Mouse (Mus musculus): ENCODE data around the gene Wscd1. TPM values are rescaled to one million over a fixed set of nuclear protein-coding genes. Genes with fewer than 3 reads are reported as not detected.

The Wscd1 gene
- polyA plus RNA-seq, 1 experiment from 2014 or later, result 4.8 TPM

DNA sequence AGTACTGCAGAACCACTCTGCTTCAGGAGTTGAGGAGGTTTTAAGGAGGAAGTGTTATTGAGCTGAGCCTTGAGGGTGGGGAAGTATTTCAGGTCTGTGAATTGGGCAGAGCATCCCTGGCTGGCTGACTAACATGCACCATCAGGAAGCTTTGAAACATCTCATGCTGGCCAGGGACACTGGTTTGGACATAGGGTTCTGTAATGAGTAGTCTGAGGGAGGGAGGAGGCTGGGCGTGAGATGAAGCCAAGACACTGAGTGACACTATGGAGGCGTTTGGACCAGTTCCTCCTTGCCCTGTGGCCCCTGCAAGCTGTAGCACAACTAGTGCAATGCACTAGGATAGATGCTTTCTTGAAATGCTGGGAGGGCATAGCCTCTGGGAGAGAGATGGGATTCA is 5.4 kb downstream of the Wscd1 start:
- Histone ChIP-seq H3K9ac (no peak overlapping the region), H3K27ac (no peak overlapping the region), H3K9me3 (replicated peaks) (no peaks in the 10 kb centered on the region), H3K36me3 (no peaks in the 10 kb centered on the region), H3K27me3 (peaks cover 38% of the 10 kb centered on the region), H3K4me3 (no peak overlapping the region), H3K4me2 (no peak overlapping the region), H3K4me1 (replicated peaks) (peaks cover 11% of the 10 kb centered on the region)
- 35% methylated on average over 2 of the region's 2 CpGs for WGBS
- ATAC-seq (replicated peaks; ENCODE audit: insufficient number of reproducible peaks, insufficient read depth, low FRiP score, low read depth), result no peak

GRCm38 (mm10) chr11:71756325-71756724 is 6.6 kb downstream of the Wscd1 start:
- H3K4me3 ChIP-seq, result no peak overlapping the region
- H3K36me3 ChIP-seq, result no peaks in the 10 kb centered on the region
- peaks cover 26% of the 10 kb centered on the region for H3K27me3 ChIP-seq
- H3K9me3 ChIP-seq (replicated peaks), result no peaks in the 10 kb centered on the region
- H3K9ac ChIP-seq, result no peak overlapping the region
- H3K4me2 ChIP-seq, result no peak overlapping the region
- no peak for ATAC-seq (replicated peaks; ENCODE audit: insufficient number of reproducible peaks, insufficient read depth, low FRiP score, low read depth)
- 49% methylated on average over 3 of the region's 3 CpGs for WGBS
- peaks cover 1% of the 10 kb centered on the region for H3K4me1 ChIP-seq (replicated peaks)
- no peak overlapping the region for H3K27ac ChIP-seq

- no peak for ATAC-seq (replicated peaks; ENCODE audit: insufficient number of reproducible peaks, insufficient read depth, low FRiP score, low read depth)
- no peaks in the 10 kb centered on the region for H3K4me1 ChIP-seq (replicated peaks)
- H3K27ac ChIP-seq, result no peak overlapping the region
- WGBS, result 48% methylated on average over 21 of the region's 21 CpGs
- H3K4me3 ChIP-seq, result no peak overlapping the region
- H3K36me3 ChIP-seq, result no peaks in the 10 kb centered on the region
- H3K9me3 ChIP-seq (replicated peaks), result no peaks in the 10 kb centered on the region
- H3K4me2 ChIP-seq, result no peak overlapping the region
- peaks cover 5% of the 10 kb centered on the region; the same call in 1 of the 2 replicates for H3K27me3 ChIP-seq
- no peak overlapping the region for H3K9ac ChIP-seq
These were observed 8.7 kb downstream of the Wscd1 start for GRCm38 (mm10) chr11:71758211-71759110.

DNA sequence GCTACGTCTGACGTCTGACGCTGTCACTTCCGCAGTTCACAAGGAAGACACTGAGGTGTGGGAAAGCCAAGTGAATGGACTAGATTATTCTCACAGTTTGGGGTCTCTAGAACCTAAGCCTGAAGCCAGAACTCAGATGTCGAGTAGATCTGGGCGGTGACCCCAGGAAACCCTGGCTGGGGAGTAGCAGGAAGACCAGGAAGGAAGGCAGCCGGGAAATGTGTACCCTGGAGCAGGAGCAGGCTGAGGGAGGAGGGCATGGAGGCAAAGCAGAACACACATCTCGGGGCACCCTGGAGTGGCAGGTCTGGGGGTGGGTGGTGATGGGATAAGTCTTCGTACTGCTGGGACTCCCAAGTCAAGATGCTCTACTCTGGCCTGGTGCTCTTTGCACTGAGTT is 11.3 kb downstream of the Wscd1 start:
- H3K4me3 ChIP-seq, result no peak overlapping the region
- WGBS, result 67% methylated on average over 9 of the region's 9 CpGs
- no peak overlapping the region for H3K27ac ChIP-seq
- no peak overlapping the region for H3K4me2 ChIP-seq
- no peaks in the 10 kb centered on the region for H3K36me3 ChIP-seq
- no peaks in the 10 kb centered on the region for H3K4me1 ChIP-seq (replicated peaks)
- peaks cover 2% of the 10 kb centered on the region; the same call in 1 of the 2 replicates for H3K27me3 ChIP-seq
- ATAC-seq (replicated peaks; ENCODE audit: insufficient number of reproducible peaks, insufficient read depth, low FRiP score, low read depth), result no peak
- no peak overlapping the region for H3K9ac ChIP-seq
- H3K9me3 ChIP-seq (replicated peaks), result no peaks in the 10 kb centered on the region

DNA sequence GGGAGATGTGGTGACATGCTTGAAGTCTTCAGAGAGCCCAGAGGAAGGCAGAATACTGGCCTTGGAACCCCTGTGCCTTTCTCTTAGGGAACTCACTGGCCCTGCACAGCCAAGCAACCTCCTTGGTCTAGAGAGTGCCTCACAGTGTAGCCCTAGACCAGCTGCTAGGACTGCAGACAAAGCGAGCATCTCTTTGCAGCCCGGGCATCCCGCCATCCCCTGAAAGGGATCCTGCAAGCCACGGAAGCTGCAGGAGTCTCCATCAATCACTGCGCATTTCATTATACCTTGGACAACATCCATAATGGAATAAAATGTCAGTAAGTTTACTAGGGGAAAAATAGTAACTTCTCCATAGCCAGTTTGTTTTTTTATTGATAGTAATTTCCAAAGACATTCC is 13.4 kb downstream of the Wscd1 start:
- Histone ChIP-seq H3K4me2 (no peak overlapping the region), H3K27ac (no peak overlapping the region), H3K4me1 (replicated peaks) (no peaks in the 10 kb centered on the region), H3K4me3 (no peak overlapping the region), H3K9ac (no peak overlapping the region), H3K9me3 (replicated peaks) (no peaks in the 10 kb centered on the region), H3K36me3 (no peaks in the 10 kb centered on the region), H3K27me3 (peaks cover 2% of the 10 kb centered on the region; the same call in 1 of the 2 replicates)
- 35% methylated on average over 5 of the region's 5 CpGs for WGBS
- ATAC-seq (replicated peaks; ENCODE audit: insufficient number of reproducible peaks, insufficient read depth, low FRiP score, low read depth), result no peak; the same call in 1 of the 2 replicates

DNA sequence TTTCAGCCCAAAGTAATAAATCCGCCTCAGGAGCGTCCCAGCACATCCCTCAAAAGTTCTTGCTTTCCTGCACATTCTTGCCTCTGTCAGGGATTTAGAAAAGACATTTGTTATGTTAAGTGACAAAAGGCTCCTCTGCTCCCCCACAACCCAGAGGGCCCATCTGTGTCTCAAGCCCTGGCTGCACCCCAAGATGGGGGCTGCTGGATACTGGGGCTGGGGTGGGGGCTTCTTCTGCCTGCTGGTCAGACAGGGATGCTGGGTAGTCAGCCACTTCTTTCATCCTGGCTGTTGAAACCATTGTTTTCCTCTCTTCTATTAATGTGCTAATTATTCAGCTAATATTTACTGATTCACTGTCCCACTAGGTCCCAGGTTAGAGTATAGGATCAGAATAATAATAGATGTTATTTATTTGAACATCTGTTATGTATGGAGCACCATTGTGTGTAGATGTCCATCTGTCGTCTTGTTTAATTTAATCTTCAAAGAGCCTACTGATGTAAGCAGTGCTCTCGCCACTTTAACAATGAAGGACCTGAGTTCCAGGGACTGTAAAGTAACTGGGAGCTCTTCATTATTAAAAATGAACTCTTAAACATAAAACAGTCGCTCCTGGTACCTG is 14.0 kb downstream of the Wscd1 start:
- Histone ChIP-seq H3K36me3 (no peaks in the 10 kb centered on the region), H3K9ac (no peak overlapping the region), H3K27ac (no peak overlapping the region), H3K27me3 (peaks cover 2% of the 10 kb centered on the region; the same call in 1 of the 2 replicates), H3K4me2 (no peak overlapping the region), H3K9me3 (replicated peaks) (no peaks in the 10 kb centered on the region), H3K4me1 (replicated peaks) (no peaks in the 10 kb centered on the region), H3K4me3 (no peak overlapping the region)
- no peak for ATAC-seq (replicated peaks; ENCODE audit: insufficient number of reproducible peaks, insufficient read depth, low FRiP score, low read depth)
- 53% methylated on average over 5 of the region's 5 CpGs for WGBS

DNA sequence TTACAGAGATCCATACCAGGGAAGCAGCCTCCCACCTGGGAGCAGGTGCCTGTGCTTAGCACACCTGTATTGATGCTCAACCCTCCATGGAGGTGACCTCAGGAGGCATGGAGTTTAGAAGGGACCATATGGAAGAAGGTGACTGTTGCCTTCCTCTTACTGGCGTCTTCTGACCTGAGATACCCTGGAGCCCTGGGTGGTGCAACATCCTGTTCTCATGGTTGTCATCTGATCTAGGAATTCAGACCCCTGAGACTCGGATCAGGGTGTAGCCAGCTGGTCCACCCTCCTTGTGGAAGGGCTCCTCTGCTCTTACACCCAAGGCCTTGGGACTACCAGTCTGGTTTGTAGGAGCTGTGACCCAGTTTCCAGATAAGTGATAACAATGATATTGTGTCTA is 15.0 kb downstream of the Wscd1 start:
- no peak overlapping the region for H3K4me2 ChIP-seq
- H3K4me3 ChIP-seq, result no peak overlapping the region
- H3K36me3 ChIP-seq, result no peaks in the 10 kb centered on the region
- H3K9me3 ChIP-seq (replicated peaks), result no peaks in the 10 kb centered on the region
- 60% methylated on average over 2 of the region's 2 CpGs for WGBS
- no peak for ATAC-seq (replicated peaks; ENCODE audit: insufficient number of reproducible peaks, insufficient read depth, low FRiP score, low read depth)
- H3K4me1 ChIP-seq (replicated peaks), result no peaks in the 10 kb centered on the region
- peaks cover 2% of the 10 kb centered on the region; the same call in 1 of the 2 replicates for H3K27me3 ChIP-seq
- H3K9ac ChIP-seq, result no peak overlapping the region
- no peak overlapping the region for H3K27ac ChIP-seq

DNA sequence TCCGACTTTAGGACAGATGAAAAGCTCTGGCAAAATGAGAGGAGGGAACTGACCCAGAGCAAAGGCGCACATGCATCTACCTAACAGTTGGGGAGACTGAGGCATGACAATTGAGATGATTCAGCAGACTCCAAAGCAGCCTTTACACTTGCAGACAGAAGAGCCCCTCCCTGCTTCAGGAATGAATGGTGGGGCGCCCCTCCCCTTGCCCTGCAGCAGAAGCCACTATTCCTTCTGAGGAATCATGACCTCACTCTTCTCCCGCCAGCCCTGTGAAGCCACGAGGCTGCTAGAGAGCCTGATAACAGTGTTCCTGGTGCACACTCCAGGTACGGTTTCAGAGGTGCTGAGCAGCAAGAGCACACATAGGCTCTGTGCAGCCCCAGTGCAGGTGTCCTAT is 15.6 kb downstream of the Wscd1 start:
- peaks cover 2% of the 10 kb centered on the region; the same call in 1 of the 2 replicates for H3K27me3 ChIP-seq
- H3K9me3 ChIP-seq (replicated peaks), result no peaks in the 10 kb centered on the region
- H3K4me1 ChIP-seq (replicated peaks), result no peaks in the 10 kb centered on the region
- WGBS, result 40% methylated on average over 6 of the region's 6 CpGs
- H3K9ac ChIP-seq, result no peak overlapping the region
- no peak for ATAC-seq (replicated peaks; ENCODE audit: insufficient number of reproducible peaks, insufficient read depth, low FRiP score, low read depth)
- no peaks in the 10 kb centered on the region for H3K36me3 ChIP-seq
- no peak overlapping the region for H3K4me3 ChIP-seq
- no peak overlapping the region for H3K4me2 ChIP-seq
- no peak overlapping the region for H3K27ac ChIP-seq

DNA sequence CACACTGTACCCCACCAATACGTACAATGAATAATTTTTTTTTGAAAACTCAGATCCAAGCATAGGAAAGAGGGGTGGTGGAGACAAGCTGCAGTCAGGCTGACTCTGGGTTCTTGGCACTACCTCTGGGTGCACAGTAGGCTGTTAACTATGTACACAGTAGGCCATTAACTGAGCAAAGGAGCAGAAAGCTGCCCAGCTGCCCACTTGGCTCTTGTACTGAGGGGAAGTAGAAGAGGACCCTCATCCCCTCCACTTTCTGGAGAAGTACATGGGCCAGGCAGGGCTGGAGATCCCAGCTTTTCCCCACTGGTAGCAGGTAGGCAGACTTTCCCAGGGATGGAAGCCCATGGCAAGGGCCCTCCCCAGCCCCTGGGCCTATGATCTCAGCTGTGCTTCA is 16.7 kb downstream of the Wscd1 start:
- Histone ChIP-seq H3K4me2 (no peak overlapping the region), H3K27ac (no peak overlapping the region), H3K36me3 (no peaks in the 10 kb centered on the region), H3K9me3 (replicated peaks) (no peaks in the 10 kb centered on the region), H3K4me3 (no peak overlapping the region), H3K4me1 (replicated peaks) (no peaks in the 10 kb centered on the region), H3K9ac (no peak overlapping the region), H3K27me3 (peaks cover 2% of the 10 kb centered on the region; the same call in 1 of the 2 replicates)
- ATAC-seq (replicated peaks; ENCODE audit: insufficient number of reproducible peaks, insufficient read depth, low FRiP score, low read depth), result no peak
- WGBS, result 83% methylated on average over 1 of the region's 1 CpGs

- H3K9ac ChIP-seq, result no peak overlapping the region
- ATAC-seq (replicated peaks; ENCODE audit: insufficient number of reproducible peaks, insufficient read depth, low FRiP score, low read depth), result no peak
- H3K4me1 ChIP-seq (replicated peaks), result 0 out of 2 replicates have a peak, but pooled peaks cover 3% of the 10 kb centered on the region
- H3K9me3 ChIP-seq (replicated peaks), result no peaks in the 10 kb centered on the region
- H3K4me3 ChIP-seq, result no peak overlapping the region
- H3K4me2 ChIP-seq, result no peak overlapping the region
- H3K27ac ChIP-seq, result no peak overlapping the region
- H3K27me3 ChIP-seq, result peaks cover 2% of the 10 kb centered on the region
- no peaks in the 10 kb centered on the region for H3K36me3 ChIP-seq
- WGBS, result 75% methylated on average over 3 of the region's 3 CpGs
These were observed 18.0 kb downstream of the Wscd1 start for GRCm38 (mm10) chr11:71767726-71768125.

DNA sequence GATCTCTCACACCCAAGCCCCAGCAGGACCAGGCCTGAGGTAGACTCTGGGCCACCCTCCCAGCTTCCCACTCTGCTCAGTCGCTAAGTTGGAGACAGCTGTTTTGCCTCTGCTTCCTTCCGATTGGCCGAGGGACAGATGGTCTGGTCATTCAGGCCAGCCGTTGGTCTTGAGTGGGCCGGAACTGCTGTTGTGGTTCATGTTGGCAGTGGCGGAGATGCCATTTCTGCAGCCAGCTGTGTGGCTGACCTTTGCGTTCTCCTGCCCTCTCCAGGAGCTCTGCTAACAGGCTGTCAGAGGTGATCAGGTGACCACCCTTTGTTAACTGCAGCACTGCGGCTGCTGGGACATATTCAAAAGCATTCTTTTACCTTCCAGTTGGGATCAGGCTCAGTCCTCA is 20.0 kb downstream of the Wscd1 start:
- Histone ChIP-seq H3K4me2 (no peak overlapping the region), H3K27ac (no peak overlapping the region), H3K4me1 (replicated peaks) (peaks cover 19% of the 10 kb centered on the region), H3K9ac (no peak overlapping the region), H3K4me3 (no peak overlapping the region), H3K27me3 (peaks cover 14% of the 10 kb centered on the region), H3K36me3 (no peaks in the 10 kb centered on the region), H3K9me3 (replicated peaks) (no peaks in the 10 kb centered on the region)
- no peak for ATAC-seq (replicated peaks; ENCODE audit: insufficient number of reproducible peaks, insufficient read depth, low FRiP score, low read depth)
- WGBS, result 63% methylated on average over 8 of the region's 8 CpGs

Measured in heart, embryonic 15.5 days (tissue).